Mouse (Mus musculus) testis, adult 2 months (tissue): ENCODE data around the gene Bnc2.

Experiments
- CTCF ChIP-seq: fragments of 200-500 bp; IDR thresholded peaks from 2 replicates; pipeline ENCODE4 v1.5.1; 2012; ENCODE audit warnings: low read depth, mild to moderate bottlenecking, inconsistent platforms, low read length, moderate library complexity; ENCODE audit not compliant: control insufficient read depth, insufficient read depth, insufficient replicate concordance
- POLR2A ChIP-seq: fragments of 200-500 bp; IDR thresholded peaks from 2 replicates; pipeline ENCODE4 v1.6.1; 2012; ENCODE audit warnings: low read depth, mild to moderate bottlenecking, inconsistent platforms, low read length, moderate library complexity; ENCODE audit not compliant: control insufficient read depth

GRCm38 (mm10) chr4:84500796-84501349, 174.2 kb downstream of the Bnc2 start:
- TF ChIP-seq POLR2A (no peak), CTCF (no peak)
